Comparison of ENCODE assay signal across 1 mouse cellular context in genomic region chr1:86447596-86448171, GRCm38 (mm10).
TF ChIP-seq lines count a peak whose summit lies in the region.

No protein-coding gene starts in this region.

TF ChIP-seq in CH12.LX, 34 proteins besides CTCF, POLR2A, EP300 and RAD21 (continued from another document):
- peak; percentile 62 for TF ChIP-seq NRF1 (IDR thresholded peaks at IDR 0.05; ENCODE audit: low read depth, low read length)
- TF ChIP-seq IRF4 (IDR thresholded peaks at IDR 0.05; ENCODE audit: low read depth, low read length): peak; percentile 32; the same call in 1 of the 2 replicates
- peak; percentile 27; the same call in 1 of the 2 replicates for TF ChIP-seq JUN (IDR thresholded peaks at IDR 0.05; ENCODE audit: insufficient read depth, low read depth, low read length)
- TF ChIP-seq ELF1 (IDR thresholded peaks at IDR 0.05; ENCODE audit: low read depth, low read length): peak; percentile 40
- no peak for TF ChIP-seq TBP (conservative IDR thresholded peaks at IDR 0.05; ENCODE audit: low read depth, low read length)
- no peak for TF ChIP-seq ZMIZ1 (IDR thresholded peaks at IDR 0.05; ENCODE audit: low read depth, low read length)
- TF ChIP-seq PAX5 (IDR thresholded peaks at IDR 0.05; ENCODE audit: low read length): no peak
- no peak; the same call in 1 of the 2 replicates for TF ChIP-seq UBTF (IDR thresholded peaks at IDR 0.05; ENCODE audit: low read depth, low read length)
- TF ChIP-seq ETS1 (conservative IDR thresholded peaks at IDR 0.05; ENCODE audit: low read depth, low read length): peak; percentile 67
- peak; percentile 62; the same call in 1 of the 2 replicates for TF ChIP-seq RCOR1 (conservative IDR thresholded peaks at IDR 0.05; ENCODE audit: low read depth, low read length)
- no peak for TF ChIP-seq GABPA (IDR thresholded peaks at IDR 0.05; ENCODE audit: insufficient replicate concordance, low read depth, low read length)
- TF ChIP-seq SIN3A (IDR thresholded peaks at IDR 0.05; ENCODE audit: low read length): no peak
- no peak for TF ChIP-seq ZKSCAN1 (IDR thresholded peaks at IDR 0.05; ENCODE audit: borderline replicate concordance, low read depth, low read length)
- TF ChIP-seq KAT2A (IDR thresholded peaks at IDR 0.05; ENCODE audit: insufficient replicate concordance, low read length): no peak
- TF ChIP-seq JUND (conservative IDR thresholded peaks at IDR 0.05; ENCODE audit: low read depth, low read length): peak; percentile 32; the same call in 1 of the 2 replicates
TF ChIP-seq in CH12.LX: peak in this region for 13.
